In genomic region chr1:64809085-64809484, GRCm38 (mm10) we compare ENCODE assay signal across 11 mouse cellular contexts.
DNase-seq lines count a peak whose midpoint lies in the region; ATAC-seq lines count a peak whose summit lies in the region.
"Had no signal": no experiment of that assay in that cellular context is flagged by ENCODE, and none has a peak within 500 bp of the region (broad histone marks: within the 10 kb centered on the region; RNA-seq: fewer than 3 reads in every experiment).

No protein-coding gene starts in this region.

- H3K9ac ChIP-seq in forebrain, embryonic 12.5 days: no peak overlapping the region
- H3K9ac ChIP-seq in intestine, embryonic 16.5 days (ENCODE audit: low read depth, low read length): no peak overlapping the region
- H3K9ac ChIP-seq in lung, embryonic 16.5 days (ENCODE audit: low read length): no peak overlapping the region
- H3K9ac ChIP-seq: midbrain, embryonic 15.5 days had no signal

- peak; percentile 17; the same call in 1 of the 2 replicates for ATAC-seq in forebrain, embryonic 12.5 days (ENCODE audit: low FRiP score)
- ATAC-seq in intestine, embryonic 16.5 days: peak; percentile 90
- peak; percentile 97 for ATAC-seq in lung, embryonic 16.5 days (ENCODE audit: low read depth)
- ATAC-seq: midbrain, embryonic 15.5 days had no signal

- H3K9me3 ChIP-seq in forebrain, embryonic 12.5 days: no peaks in the 10 kb centered on the region
- H3K9me3 ChIP-seq in forebrain, embryonic 10.5 days: no peaks in the 10 kb centered on the region
- H3K9me3 ChIP-seq in embryonic facial prominence, embryonic 10.5 days: no peaks in the 10 kb centered on the region
- no peaks in the 10 kb centered on the region for H3K9me3 ChIP-seq in intestine, embryonic 16.5 days (ENCODE audit: control insufficient read depth, low read length)
- H3K9me3 ChIP-seq in lung, embryonic 16.5 days (ENCODE audit: control insufficient read depth, low read length): no peaks in the 10 kb centered on the region
- H3K9me3 ChIP-seq: midbrain, embryonic 15.5 days had no signal

- no peak for DNase-seq in forebrain, embryonic 10.5 days (ENCODE audit: extremely low spot score, low spot score)
- no peak for DNase-seq in embryonic facial prominence, embryonic 10.5 days (ENCODE audit: low spot score)
- no peak for DNase-seq in layer of hippocampus, postnatal 36 days
- DNase-seq in urinary bladder, adult 2 months (ENCODE audit: low spot score): no peak
- DNase-seq in left cerebral cortex, postnatal 10 days (ENCODE audit: extremely low spot score in 1 of 2, low spot score in 2 of 2): no peak
- DNase-seq: B cell, adult 2 months; cerebellum, adult 11-12 months had no signal

- no peaks in the 10 kb centered on the region for H3K36me3 ChIP-seq in forebrain, embryonic 12.5 days (replicated peaks)
- no peaks in the 10 kb centered on the region for H3K36me3 ChIP-seq in forebrain, embryonic 10.5 days (replicated peaks)
- no peaks in the 10 kb centered on the region for H3K36me3 ChIP-seq in embryonic facial prominence, embryonic 10.5 days (replicated peaks)
- H3K36me3 ChIP-seq in intestine, embryonic 16.5 days (ENCODE audit: control insufficient read depth, insufficient read depth, low read length): no peaks in the 10 kb centered on the region
- H3K36me3 ChIP-seq in lung, embryonic 16.5 days (ENCODE audit: control insufficient read depth, insufficient read depth, low read length): no peaks in the 10 kb centered on the region
- H3K36me3 ChIP-seq: midbrain, embryonic 15.5 days had no signal

- intact Hi-C loops in left cerebral cortex, postnatal 10 days (cut with DNase I): no loop called here

- H3K27me3 ChIP-seq in forebrain, embryonic 12.5 days: peaks cover 3% of the 10 kb centered on the region; the same call in 1 of the 2 replicates
- peaks cover 14% of the 10 kb centered on the region; the same call in 1 of the 2 replicates for H3K27me3 ChIP-seq in forebrain, embryonic 10.5 days (ENCODE audit: poor library complexity, severe bottlenecking)
- H3K27me3 ChIP-seq in embryonic facial prominence, embryonic 10.5 days (replicated peaks; ENCODE audit: low read depth, poor library complexity, severe bottlenecking): no peaks in the 10 kb centered on the region
- no peaks in the 10 kb centered on the region for H3K27me3 ChIP-seq in intestine, embryonic 16.5 days (replicated peaks; ENCODE audit: control insufficient read depth, insufficient read depth, low read length)
- H3K27me3 ChIP-seq in lung, embryonic 16.5 days (ENCODE audit: control insufficient read depth, insufficient read depth, low read depth, low read length): no peaks in the 10 kb centered on the region
- H3K27me3 ChIP-seq: midbrain, embryonic 15.5 days had no signal

- no peak overlapping the region for H3K4me3 ChIP-seq in forebrain, embryonic 12.5 days (replicated peaks)
- H3K4me3 ChIP-seq in forebrain, embryonic 10.5 days: no peak overlapping the region
- no peak overlapping the region for H3K4me3 ChIP-seq in embryonic facial prominence, embryonic 10.5 days
- no peak overlapping the region for H3K4me3 ChIP-seq in intestine, embryonic 16.5 days (ENCODE audit: low read length)
- H3K4me3 ChIP-seq in lung, embryonic 16.5 days (ENCODE audit: low read length): no peak overlapping the region
- H3K4me3 ChIP-seq: midbrain, embryonic 15.5 days had no signal

- WGBS in forebrain, embryonic 12.5 days: 24% methylated on average over 2 of the region's 2 CpGs
- 68% methylated on average over 2 of the region's 2 CpGs for WGBS in forebrain, embryonic 10.5 days
- 61% methylated on average over 2 of the region's 2 CpGs for WGBS in embryonic facial prominence, embryonic 10.5 days
- WGBS in intestine, embryonic 16.5 days: 39% methylated on average over 2 of the region's 2 CpGs
- WGBS in lung, embryonic 16.5 days: 18% methylated on average over 2 of the region's 2 CpGs

- peaks cover 3% of the 10 kb centered on the region for H3K4me1 ChIP-seq in forebrain, embryonic 12.5 days
- H3K4me1 ChIP-seq in forebrain, embryonic 10.5 days: peaks cover 22% of the 10 kb centered on the region
- H3K4me1 ChIP-seq in embryonic facial prominence, embryonic 10.5 days: peaks cover 14% of the 10 kb centered on the region
- no peaks in the 10 kb centered on the region for H3K4me1 ChIP-seq in intestine, embryonic 16.5 days (ENCODE audit: control insufficient read depth, insufficient read depth, low read length)
- H3K4me1 ChIP-seq in lung, embryonic 16.5 days (replicated peaks; ENCODE audit: control insufficient read depth, insufficient read depth, low read length): peaks cover 16% of the 10 kb centered on the region
- H3K4me1 ChIP-seq: midbrain, embryonic 15.5 days had no signal

- no peak overlapping the region for H3K27ac ChIP-seq in forebrain, embryonic 12.5 days
- no peak overlapping the region for H3K27ac ChIP-seq in forebrain, embryonic 10.5 days
- H3K27ac ChIP-seq in embryonic facial prominence, embryonic 10.5 days (replicated peaks): 0 out of 2 replicates have a peak overlapping the region, but pooled peaks have one; percentile 4
- H3K27ac ChIP-seq in intestine, embryonic 16.5 days (ENCODE audit: low read length): 0 out of 2 replicates have a peak overlapping the region, but pooled peaks have one; percentile 15
- H3K27ac ChIP-seq in lung, embryonic 16.5 days (ENCODE audit: low read length): peak overlapping the region; percentile 86
- H3K27ac ChIP-seq: midbrain, embryonic 15.5 days had no signal

- H3K4me2 ChIP-seq in forebrain, embryonic 12.5 days: no peak overlapping the region
- no peak overlapping the region for H3K4me2 ChIP-seq in intestine, embryonic 16.5 days (ENCODE audit: low read depth, low read length)
- H3K4me2 ChIP-seq in lung, embryonic 16.5 days (ENCODE audit: low read depth, low read length): no peak overlapping the region
- H3K4me2 ChIP-seq: midbrain, embryonic 15.5 days had no signal

Comparison
In these comparisons a context has a peak if more than half of its experiments do, and no peak if none do; other contexts are left out.
1. ATAC-seq: peak in every context shown above with its lines; median percentile 97 in lung, embryonic 16.5 days; 90 in intestine, embryonic 16.5 days; 17 in forebrain, embryonic 12.5 days.
2. H3K27ac ChIP-seq: peak in embryonic facial prominence, embryonic 10.5 days (single experiment), intestine, embryonic 16.5 days (single experiment) and lung, embryonic 16.5 days (single experiment); none in forebrain, embryonic 12.5 days (single experiment) and forebrain, embryonic 10.5 days (single experiment).